Mouse (Mus musculus) gastrocnemius, adult 18-20 months (tissue): ENCODE results near the gene Apln. TPM values are rescaled to one million over a fixed set of nuclear protein-coding genes. Genes with fewer than 3 reads are reported as not detected.

Experiments
- DNase-seq: peaks from one replicate; pipeline ENCODE4 v3.0.0; 2021; ENCODE audit warnings: low spot score
- long read RNA-seq, 2 experiments: library from polyadenylated mRNA; stranded (forward); transcript quantifications; one replicate each; pipeline ENCODE4 v2.0.0; 2021
- total RNA-seq, 2 experiments: library from RNA; stranded (reverse); gene quantifications; 2 replicates each; pipeline ENCODE4 v1.2.3; 2021

The Apln gene
- total RNA-seq, result under 1 TPM; 0.59 to 0.85 TPM
- long read RNA-seq, experiment 1, partial matches to known transcripts, result 0 of 1 reads
- long read RNA-seq, experiment 1, other reads (novel, unspliced or antisense), result 0 of 1 reads
- long read RNA-seq, experiment 2, partial matches to known transcripts, result 0 of 1 reads
- long read RNA-seq, experiment 2, other reads (novel, unspliced or antisense), result 0 of 1 reads

- DNase-seq, result peak; percentile 6
These were observed at the start of gene Apln for GRCm38 (mm10) chrX:48034144-48035113. TSS of gene Apln (minus strand) at chrX:48034853.

GRCm38 (mm10) chrX:48082364-48082763, 47.7 kb upstream of the Apln start:
- DNase-seq, result no peak

- peak; percentile 34 for DNase-seq
These were observed 42.3 kb upstream of the Apln start for GRCm38 (mm10) chrX:48076806-48077425.

GRCm38 (mm10) chrX:48074691-48075090, 40.0 kb upstream of the Apln start:
- DNase-seq, result no peak

GRCm38 (mm10) chrX:48072401-48072800, 37.7 kb upstream of the Apln start:
- no peak for DNase-seq

- no peak for DNase-seq
These were observed 37.3 kb upstream of the Apln start for GRCm38 (mm10) chrX:48071961-48072360.

GRCm38 (mm10) chrX:48066891-48067290, 32.2 kb upstream of the Apln start:
- no peak for DNase-seq

GRCm38 (mm10) chrX:48064166-48064853, 29.7 kb upstream of the Apln start:
- DNase-seq, result no peak

- no peak for DNase-seq
These were observed 27.8 kb upstream of the Apln start for GRCm38 (mm10) chrX:48062481-48062880.

- DNase-seq, result peak; percentile 16
These were observed 19.7 kb upstream of the Apln start for GRCm38 (mm10) chrX:48054186-48055015.

- DNase-seq, result no peak
These were observed 19.1 kb upstream of the Apln start for GRCm38 (mm10) chrX:48053743-48054142.

- no peak for DNase-seq
These were observed 11.7 kb upstream of the Apln start for GRCm38 (mm10) chrX:48046315-48046714.

- no peak for DNase-seq
These were observed 9.6 kb upstream of the Apln start for GRCm38 (mm10) chrX:48044261-48044660.

- no peak for DNase-seq
These were observed 8.1 kb upstream of the Apln start for GRCm38 (mm10) chrX:48042748-48043147.

- DNase-seq, result no peak
These were observed 5.7 kb upstream of the Apln start for GRCm38 (mm10) chrX:48040379-48040778.

- no peak for DNase-seq
These were observed 898 bp downstream of the Apln start for GRCm38 (mm10) chrX:48033766-48034143.

- no peak for DNase-seq
These were observed 1.6 kb downstream of the Apln start for GRCm38 (mm10) chrX:48033024-48033423.

GRCm38 (mm10) chrX:48031866-48032265, 2.8 kb downstream of the Apln start:
- no peak for DNase-seq

GRCm38 (mm10) chrX:48030593-48030992, 4.1 kb downstream of the Apln start:
- DNase-seq, result no peak

- DNase-seq, result no peak
These were observed 11.8 kb downstream of the Apln start for GRCm38 (mm10) chrX:48022811-48023210.

GRCm38 (mm10) chrX:48019940-48020339, 14.7 kb downstream of the Apln start:
- peak; percentile 56 for DNase-seq
